Mouse (Mus musculus): ENCODE results near the gene Tnip1. TPM values are rescaled to one million over a fixed set of nuclear protein-coding genes. Genes with fewer than 3 reads are reported as not detected.
A peak's percentile ranks its signal among the peaks of the same experiment; 100 is the strongest.

Tnip1 gene
- polyA plus RNA-seq, 1 experiment from 2014 or later = 40.6 TPM

DNA sequence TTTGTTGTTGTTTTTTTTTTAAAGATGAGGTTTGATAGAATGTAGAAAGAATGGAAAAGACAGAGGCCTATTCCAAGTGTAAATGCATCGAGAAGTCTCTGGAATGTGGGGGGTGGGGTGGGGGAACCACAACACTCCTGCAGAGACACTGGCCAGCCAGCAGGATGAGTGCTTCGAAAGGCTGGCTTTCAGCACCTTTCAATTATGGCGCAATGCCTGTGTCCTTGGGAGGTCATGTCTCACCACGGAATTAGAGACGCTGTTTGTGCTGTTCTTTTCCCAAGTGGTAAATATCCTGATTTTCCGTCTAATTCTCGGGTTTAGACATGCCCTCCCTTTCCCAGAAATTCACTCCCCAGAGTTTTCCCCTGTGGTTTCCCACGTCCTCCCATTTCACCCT, 80.0 kb downstream of the Tnip1 start:
- no peak for DNase-seq (ENCODE audit: low spot score)

- DNase-seq (ENCODE audit: low spot score) = no peak
These were observed 81.7 kb downstream of the Tnip1 start for GRCm38 (mm10) chr11:54881051-54881474.

DNA sequence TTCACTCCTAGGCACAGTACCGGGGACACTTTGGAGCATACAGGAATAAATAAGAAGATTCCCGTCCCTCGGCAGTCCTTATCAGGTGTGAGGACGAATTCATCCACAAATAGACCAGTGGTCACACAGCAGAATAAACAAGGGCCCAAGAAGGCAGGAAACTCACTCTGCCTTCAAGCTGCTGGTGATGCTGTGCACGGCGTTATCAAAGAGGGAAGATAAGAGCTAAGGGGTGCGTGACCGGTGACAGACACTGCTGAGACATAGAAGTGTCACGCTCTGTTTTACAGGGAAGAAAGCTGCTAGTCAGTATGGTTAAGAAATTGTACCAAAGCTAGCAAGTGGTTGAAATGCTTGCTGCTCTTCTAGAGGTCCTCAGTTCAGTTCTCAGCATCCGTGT, 82.8 kb downstream of the Tnip1 start:
- no peak for DNase-seq (ENCODE audit: low spot score)

GRCm38 (mm10) chr11:54879434-54879833, 83.3 kb downstream of the Tnip1 start:
- peak; percentile 76 for DNase-seq (ENCODE audit: low spot score)

DNA sequence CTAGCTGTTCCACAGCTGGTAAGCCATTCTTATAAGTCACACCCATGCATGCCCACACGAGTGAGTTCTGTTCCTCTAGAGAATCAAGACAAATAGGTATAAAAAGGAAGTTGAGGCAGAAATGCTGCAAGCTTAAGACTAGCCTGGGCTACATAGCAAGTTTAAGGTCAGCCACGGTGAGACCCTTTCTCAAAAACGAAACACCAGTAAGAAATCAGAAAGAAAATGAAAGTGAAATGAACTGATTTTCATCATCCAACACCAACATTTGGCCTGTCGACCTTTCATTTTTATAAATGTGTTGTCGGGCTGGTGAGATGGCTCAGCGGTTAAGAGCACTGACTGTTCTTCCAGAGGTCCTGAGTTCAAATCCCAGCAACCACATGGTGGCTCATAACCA, 83.8 kb downstream of the Tnip1 start:
- no peak for DNase-seq (ENCODE audit: low spot score)

DNA sequence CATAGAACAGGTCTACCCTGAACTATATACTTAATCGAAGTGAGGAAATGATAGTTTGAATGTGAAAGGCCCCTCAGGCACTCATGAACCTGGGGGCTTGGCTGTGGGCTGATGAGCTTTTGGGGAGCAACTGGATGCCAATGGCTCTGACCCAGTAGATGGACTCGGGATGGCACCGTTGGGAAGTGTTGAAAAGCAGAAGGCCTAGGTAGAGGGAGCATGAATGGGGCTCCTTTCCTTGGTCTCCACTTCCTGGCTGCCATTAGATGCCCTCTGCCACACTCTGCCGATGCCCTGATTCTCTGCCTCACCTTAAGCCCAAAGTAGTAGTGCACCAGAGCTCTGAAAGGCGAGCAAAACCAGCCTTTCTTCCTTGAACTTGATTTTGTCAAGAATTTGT, 86.7 kb downstream of the Tnip1 start:
- DNase-seq (ENCODE audit: low spot score) = no peak

DNA sequence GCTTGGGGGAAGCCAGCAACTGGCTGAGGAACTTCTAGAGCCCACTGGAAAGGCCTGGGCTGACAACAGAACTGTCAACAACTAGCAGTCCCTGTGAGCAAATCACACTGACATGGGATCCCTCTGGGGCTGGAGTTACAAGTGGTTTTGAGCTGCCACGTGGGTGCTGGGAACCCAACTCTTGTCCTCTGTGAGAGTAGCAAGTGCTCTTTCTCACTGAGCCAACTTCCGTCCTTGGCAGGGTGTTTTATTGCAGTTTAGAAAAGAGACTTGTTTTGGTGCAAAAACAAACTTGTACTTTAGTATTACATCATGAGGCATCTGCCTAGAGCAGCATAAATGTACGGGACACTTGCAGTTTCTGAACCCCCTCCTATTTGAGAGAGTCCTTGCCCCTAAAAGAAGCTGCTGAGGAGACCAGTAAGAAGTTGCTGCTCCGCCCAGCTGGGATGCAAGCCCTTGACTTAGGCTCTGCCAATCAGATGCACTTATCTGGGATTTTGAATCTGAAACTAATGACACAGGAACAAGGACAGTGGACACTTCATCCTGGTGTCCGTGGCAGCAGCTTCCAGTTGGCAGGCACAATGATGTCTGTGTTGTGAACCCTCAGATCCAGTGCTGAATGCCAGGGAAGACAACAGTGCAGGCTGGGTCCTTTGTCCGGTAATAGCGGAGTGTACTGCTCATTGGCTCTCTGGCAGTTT, 90.7 kb downstream of the Tnip1 start:
- DNase-seq (ENCODE audit: low spot score) = no peak

- no peak for DNase-seq (ENCODE audit: low spot score)
These were observed 93.4 kb downstream of the Tnip1 start for GRCm38 (mm10) chr11:54869318-54869717.

DNA sequence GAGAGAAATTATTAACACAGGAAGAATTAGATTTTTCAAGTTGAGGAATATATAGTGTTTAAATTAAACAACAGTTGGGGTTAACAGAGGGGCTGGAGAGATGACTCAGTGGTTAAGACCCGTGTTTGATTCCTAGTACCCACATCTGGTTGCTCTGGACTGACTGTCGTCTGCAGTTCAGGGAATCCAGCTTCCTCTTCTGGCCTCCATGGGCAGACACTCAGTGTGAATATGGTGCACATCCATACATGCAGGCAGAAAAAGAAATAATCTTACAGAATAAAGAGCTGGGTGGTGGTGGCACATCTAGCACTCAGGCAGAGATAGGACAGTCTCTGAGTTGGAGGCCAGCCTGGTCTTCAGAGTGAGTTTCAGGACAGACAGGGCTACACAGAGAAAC, 94.3 kb downstream of the Tnip1 start:
- no peak for DNase-seq (ENCODE audit: low spot score)

- DNase-seq (ENCODE audit: low spot score) = no peak
These were observed 94.7 kb downstream of the Tnip1 start for GRCm38 (mm10) chr11:54867903-54868434.

DNA sequence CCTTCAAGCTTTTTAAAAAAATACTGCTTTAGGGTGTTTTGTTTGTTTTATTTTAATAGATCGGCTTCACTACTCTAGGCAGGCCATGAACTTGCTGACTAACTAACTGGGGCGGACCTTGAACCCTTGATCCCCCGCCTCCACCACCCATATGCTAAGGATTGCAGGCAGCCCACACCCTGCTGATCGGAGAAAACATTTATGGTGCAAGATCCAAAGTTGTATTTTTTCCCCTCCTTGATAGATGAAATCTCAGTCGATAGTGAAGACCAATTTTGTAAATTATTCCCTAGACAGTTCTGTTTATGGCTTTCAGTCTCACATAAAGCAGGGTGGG, 95.7 kb downstream of the Tnip1 start:
- peak; percentile 35 for DNase-seq (ENCODE audit: low spot score)

DNA sequence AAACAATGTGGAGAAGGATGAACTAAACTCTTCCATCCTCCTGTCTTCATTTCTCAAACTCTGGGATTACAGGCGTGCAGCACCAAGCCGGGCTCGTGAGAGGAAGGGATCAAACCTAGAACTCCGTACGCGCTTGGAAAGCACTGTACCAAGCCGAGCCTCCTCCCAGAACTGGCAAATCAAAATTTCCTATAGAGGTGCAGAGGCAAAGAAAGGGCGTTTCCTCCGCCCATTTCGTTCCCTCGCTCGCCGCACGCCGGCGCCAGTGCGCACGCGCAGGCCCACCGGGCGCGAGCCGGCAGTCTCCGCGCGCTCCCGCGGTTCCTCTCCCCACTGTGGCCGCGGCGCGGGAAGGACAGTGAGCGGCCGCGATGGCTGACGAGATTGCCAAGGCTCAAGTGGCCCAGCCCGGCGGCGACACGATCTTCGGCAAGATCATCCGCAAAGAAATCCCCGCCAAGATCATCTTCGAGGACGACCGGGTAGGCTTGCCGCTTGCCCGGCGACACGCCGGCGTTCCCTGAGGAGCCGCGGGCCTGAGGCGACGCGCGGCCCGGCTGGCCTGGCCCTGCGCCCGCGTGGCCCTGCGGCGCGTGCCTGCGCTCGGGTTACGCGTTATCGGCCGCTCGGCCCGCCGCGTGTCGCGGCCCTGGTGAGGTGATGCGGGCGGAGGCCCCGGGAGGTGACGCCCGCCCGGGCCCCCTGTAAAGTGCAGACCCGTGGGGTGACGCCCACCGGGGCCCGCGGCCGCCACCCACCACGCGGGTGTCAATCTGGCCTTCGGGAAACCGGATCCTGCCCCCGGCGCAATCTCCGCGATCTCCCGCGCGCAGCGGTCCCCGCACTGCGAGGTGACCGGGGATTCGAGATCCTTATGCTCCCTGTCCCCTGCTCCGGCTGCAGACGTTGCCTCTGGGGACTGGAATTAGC, 96.3 kb downstream of the Tnip1 start, which contains the start of gene Hint1:
Hint1 (plus strand) TSS at position 265 of the 930 bp plus-strand sequence.
- DNase-seq (ENCODE audit: low spot score) = peak; percentile 89

- no peak for DNase-seq (ENCODE audit: low spot score)
These were observed 97.2 kb downstream of the Tnip1 start for GRCm38 (mm10) chr11:54865330-54866085.

- DNase-seq (ENCODE audit: low spot score) = peak; percentile 66
These were observed 99.8 kb downstream of the Tnip1 start for GRCm38 (mm10) chr11:54862621-54863520.

DNA sequence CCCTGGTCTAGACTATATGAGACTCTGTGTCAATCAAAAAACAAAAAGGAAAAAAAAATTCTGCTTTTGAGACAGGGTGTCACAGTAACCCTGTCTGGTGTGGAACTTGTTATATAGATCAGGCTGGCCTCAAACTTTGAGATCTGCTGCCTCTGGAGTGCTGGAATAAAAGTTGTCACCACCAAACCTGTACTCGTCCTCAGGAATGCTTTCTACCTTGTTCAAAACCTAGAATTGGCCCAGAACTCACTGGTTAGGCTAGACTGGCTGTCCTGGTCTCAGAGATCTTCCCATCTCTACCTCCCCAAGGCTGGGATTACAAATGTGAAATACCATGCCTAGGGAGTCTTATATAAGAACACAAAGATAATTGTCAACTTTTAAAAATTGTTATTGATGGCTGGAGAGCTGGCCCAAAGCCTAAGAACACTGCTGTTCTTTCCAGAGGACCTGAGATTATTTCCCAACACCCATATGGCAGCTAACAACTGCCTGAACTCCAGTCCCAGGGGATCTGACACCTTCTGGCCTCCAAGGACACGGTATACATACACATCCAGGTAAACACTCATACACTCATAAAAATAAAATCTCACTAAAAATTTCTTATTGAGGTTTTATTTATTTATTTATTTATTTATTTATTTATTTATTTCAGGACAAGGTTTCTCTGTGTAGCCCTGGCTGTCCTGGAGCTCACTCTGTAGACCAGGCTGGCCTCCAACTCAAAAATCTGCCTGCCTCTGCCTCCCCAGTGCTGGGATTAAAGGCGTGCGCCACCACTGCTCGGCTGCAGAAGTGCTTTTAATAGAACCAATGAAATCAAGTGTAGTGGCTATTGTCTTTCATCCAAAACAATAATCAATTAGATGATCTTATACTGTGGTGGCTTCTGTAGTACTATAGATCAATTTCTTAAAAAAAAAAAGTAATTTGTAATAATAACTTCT, 101.0 kb downstream of the Tnip1 start:
- no peak for DNase-seq (ENCODE audit: low spot score)

All from thymus, postnatal 0 days (tissue).